Mouse (Mus musculus) left cerebral cortex, adult 18-20 months (tissue): ENCODE measurements around the gene Ankrd13b. TPM values are rescaled to one million over a fixed set of nuclear protein-coding genes. Genes with fewer than 3 reads are reported as not detected.
A peak's percentile ranks its signal among the peaks of the same experiment; 100 is the strongest.

Source experiments
- DNase-seq, 2 experiments: peaks; one replicate each; pipeline ENCODE4 v3.0.0; 2021 to 2022; ENCODE audit warnings: low spot score in 2 of 2, mixed read lengths in 1 of 2
- total RNA-seq, 2 experiments: library from RNA; stranded (reverse); gene quantifications; 2 replicates each; pipeline ENCODE4 v1.2.3; 2021

Gene Ankrd13b
- total RNA-seq, 2 experiments from 2014 or later: 80.5 to 82.5 TPM

- no peak for DNase-seq
These were observed 21.9 kb upstream of the Ankrd13b start for GRCm38 (mm10) chr11:77511336-77511735.

GRCm38 (mm10) chr11:77508068-77509021 is 18.9 kb upstream of the Ankrd13b start:
- peak; percentile 82 to 89 for DNase-seq

GRCm38 (mm10) chr11:77507426-77507825 is 17.9 kb upstream of the Ankrd13b start:
- no peak for DNase-seq

GRCm38 (mm10) chr11:77506941-77507340 is 17.5 kb upstream of the Ankrd13b start:
- DNase-seq: no peak

GRCm38 (mm10) chr11:77506273-77506672 is 16.8 kb upstream of the Ankrd13b start:
- DNase-seq: no peak

- DNase-seq: no peak
These were observed 16.0 kb upstream of the Ankrd13b start for GRCm38 (mm10) chr11:77505291-77505980.

GRCm38 (mm10) chr11:77504377-77504776 is 14.9 kb upstream of the Ankrd13b start:
- no peak for DNase-seq

- no peak for DNase-seq
These were observed 14.0 kb upstream of the Ankrd13b start for GRCm38 (mm10) chr11:77503511-77503910.

GRCm38 (mm10) chr11:77502481-77502880 is 13.0 kb upstream of the Ankrd13b start:
- no peak for DNase-seq

- no peak for DNase-seq
These were observed 12.5 kb upstream of the Ankrd13b start for GRCm38 (mm10) chr11:77501971-77502370.

- peak; percentile 78 to 86 for DNase-seq
These were observed 11.9 kb upstream of the Ankrd13b start for GRCm38 (mm10) chr11:77501392-77501791.

- no peak for DNase-seq
These were observed 11.2 kb upstream of the Ankrd13b start for GRCm38 (mm10) chr11:77500361-77501325.

GRCm38 (mm10) chr11:77499354-77499753 is 9.9 kb upstream of the Ankrd13b start:
- no peak for DNase-seq

- no peak for DNase-seq
These were observed 9.0 kb upstream of the Ankrd13b start for GRCm38 (mm10) chr11:77498261-77499139.

- DNase-seq: no peak
These were observed 8.4 kb upstream of the Ankrd13b start for GRCm38 (mm10) chr11:77497851-77498250.

GRCm38 (mm10) chr11:77497341-77497756 is 7.9 kb upstream of the Ankrd13b start:
- DNase-seq: no peak

- no peak for DNase-seq
These were observed 6.0 kb upstream of the Ankrd13b start for GRCm38 (mm10) chr11:77495507-77495906.

- no peak for DNase-seq
These were observed 5.3 kb upstream of the Ankrd13b start for GRCm38 (mm10) chr11:77494782-77495181.

GRCm38 (mm10) chr11:77494344-77494676 is 4.8 kb upstream of the Ankrd13b start:
- DNase-seq: no peak
